Mouse (Mus musculus) thymus, postnatal 10 days (tissue): ENCODE results near the gene Wnt9b.
"Not testable (repeated sequence)": the region's sequence is repeated elsewhere in the genome, so short reads cannot be mapped to it uniquely, and the experiment has no call there.

Experiments used
- DNase-seq, 2 experiments: peaks; one replicate each; pipeline ENCODE4 v3.0.0; 2021; ENCODE audit warnings: low spot score in 2 of 2

Gene Wnt9b

GRCm38 (mm10) chr11:103749306-103750089, at the start of gene Wnt9b:
TSS of gene Wnt9b (minus strand) at chr11:103749821.
- no peak for DNase-seq

GRCm38 (mm10) chr11:103789951-103790350, 40.3 kb upstream of the Wnt9b start:
- DNase-seq, result no peak

- DNase-seq, result no peak
Observed at GRCm38 (mm10) chr11:103780152-103780551, 30.5 kb upstream of the Wnt9b start.

- DNase-seq, result no peak
Observed at GRCm38 (mm10) chr11:103774228-103774530, 24.6 kb upstream of the Wnt9b start.

- peak in 1 of 2 experiments; percentile 37 for DNase-seq
Observed at GRCm38 (mm10) chr11:103773387-103774227, 24.0 kb upstream of the Wnt9b start, which contains the start of gene Wnt3. TSS of gene Wnt3 (plus strand) at chr11:103774150.

GRCm38 (mm10) chr11:103772505-103773386, 23.1 kb upstream of the Wnt9b start:
- no peak for DNase-seq

GRCm38 (mm10) chr11:103771160-103771817, 21.7 kb upstream of the Wnt9b start:
- DNase-seq, result no peak

- no peak for DNase-seq
Observed at GRCm38 (mm10) chr11:103765556-103766011, 16.0 kb upstream of the Wnt9b start.

GRCm38 (mm10) chr11:103764601-103765000, 15.0 kb upstream of the Wnt9b start:
- no peak for DNase-seq

- DNase-seq, result peak in 1 of 2 experiments; percentile 42
Observed at GRCm38 (mm10) chr11:103763410-103764163, 14.0 kb upstream of the Wnt9b start.

- DNase-seq, result not testable (repeated sequence)
Observed at GRCm38 (mm10) chr11:103760891-103761290, 11.3 kb upstream of the Wnt9b start.

- DNase-seq, result no peak
Observed at GRCm38 (mm10) chr11:103760101-103760500, 10.5 kb upstream of the Wnt9b start.

- peak in 1 of 2 experiments; percentile 75 for DNase-seq
Observed at GRCm38 (mm10) chr11:103758706-103759105, 9.1 kb upstream of the Wnt9b start.

- no peak for DNase-seq
Observed at GRCm38 (mm10) chr11:103758054-103758453, 8.4 kb upstream of the Wnt9b start.

GRCm38 (mm10) chr11:103750612-103751011, 991 bp upstream of the Wnt9b start:
- DNase-seq, result no peak

GRCm38 (mm10) chr11:103735046-103735781, 14.4 kb downstream of the Wnt9b start:
- no peak for DNase-seq

- DNase-seq, result no peak
Observed at GRCm38 (mm10) chr11:103734411-103735045, 15.1 kb downstream of the Wnt9b start.

- no peak for DNase-seq
Observed at GRCm38 (mm10) chr11:103733961-103734360, 15.7 kb downstream of the Wnt9b start.

- DNase-seq, result no peak
Observed at GRCm38 (mm10) chr11:103733069-103733468, 16.6 kb downstream of the Wnt9b start.
